Mouse (Mus musculus) central nervous system, embryonic 14 days (tissue): Measurements from ENCODE around the gene Gimap3. TPM values are rescaled to one million over a fixed set of nuclear protein-coding genes. Genes with fewer than 3 reads are reported as not detected.

Experiments
- polyA plus RNA-seq: library from polyadenylated mRNA; depleted of rRNA; stranded (reverse); fragments of >200 nt; gene quantifications from 2 replicates; pipeline ENCODE4 v1.2.3, GENCODE M21; 2012; rRNA removed

Gimap3 gene
- polyA plus RNA-seq: not detected in 2 replicates

GRCm38 (mm10) chr6:48770696-48771095 lies at the start of gene Gimap3:
Gene Gimap3 (minus strand): TSS chr6:48770851.

GRCm38 (mm10) chr6:48745959-48746889 lies 24.4 kb downstream of the Gimap3 start, which contains the start of gene Gimap5:
Gene Gimap5 (plus strand): TSS chr6:48746197.

DNA sequence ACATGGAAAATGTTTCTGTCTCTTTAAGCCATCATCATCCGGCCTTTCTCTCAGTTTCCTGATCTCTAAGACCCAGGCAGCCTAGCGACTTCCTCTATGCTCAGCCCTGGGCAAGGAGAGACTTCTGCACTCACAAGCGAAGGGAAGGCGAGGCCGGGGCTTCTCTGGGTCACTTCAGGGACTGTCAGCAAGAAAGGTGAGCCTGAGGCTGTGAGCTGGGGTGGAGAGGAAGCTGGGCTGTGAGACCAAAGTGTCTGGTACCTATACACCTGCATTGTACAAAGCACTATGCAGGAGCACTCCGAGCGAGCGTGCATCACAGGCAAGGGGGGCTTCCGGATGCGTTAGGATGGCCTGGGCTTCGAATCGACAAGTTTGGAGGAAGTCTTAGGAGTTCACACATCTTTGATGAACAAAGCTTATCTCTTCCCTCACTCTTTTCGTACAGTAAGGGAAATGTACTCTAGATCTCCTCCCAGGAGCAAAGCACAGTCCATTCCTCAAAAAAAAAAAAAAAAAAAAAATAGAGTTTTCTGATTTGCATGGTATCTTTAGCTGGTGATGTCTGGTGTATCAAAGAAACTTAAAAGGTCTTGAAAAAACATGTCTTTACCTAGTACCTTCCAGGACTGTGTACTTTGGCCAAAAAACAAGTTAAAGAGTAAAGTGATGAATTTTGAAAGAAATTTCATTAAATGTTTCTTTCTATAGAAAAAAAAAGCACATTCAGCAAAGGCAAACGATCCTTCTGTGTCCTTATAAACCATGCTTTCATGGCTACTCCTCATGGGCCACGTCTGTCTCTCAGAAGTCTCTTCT lies 31.5 kb downstream of the Gimap3 start, which contains the start of gene Gimap1:
TSS of gene Gimap1 (plus strand) at position 94 of the 819 bp plus-strand sequence.

DNA sequence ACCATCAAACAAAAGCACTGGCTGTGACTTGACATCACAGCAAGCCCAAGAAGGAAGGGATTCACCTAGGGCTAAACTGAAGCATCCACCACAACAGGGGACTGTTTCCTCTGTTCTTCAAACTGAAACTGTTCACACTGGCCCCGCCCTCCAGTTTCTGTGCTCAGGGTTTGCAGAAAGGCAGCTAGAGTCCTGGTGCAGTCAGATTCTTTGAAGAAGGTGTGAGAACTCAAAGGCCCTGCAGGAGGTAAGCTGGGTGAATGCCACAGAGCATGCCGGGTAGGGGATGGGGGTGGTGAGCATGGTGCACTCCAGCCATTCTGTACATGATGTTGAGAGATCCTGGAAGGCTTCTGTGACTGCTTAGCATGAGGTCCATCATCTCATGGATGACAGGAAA lies 52.2 kb downstream of the Gimap3 start, which contains the start of the genes Gm28053 and Gimap7:
TSS of gene Gm28053 (plus strand) at position 153 of the 400 bp plus-strand sequence.
TSS of gene Gimap7 (plus strand) at position 167 of the 400 bp plus-strand sequence.

Other genes with a start within 250 kb of the Gimap3 start
- gene Atp6v0e2, start 233.2 kb downstream of the Gimap3 start, polyA plus RNA-seq: 145 and 151 TPM in 2 replicates
- 27.3 and 30.0 TPM in 2 replicates for gene Lrrc61, start 216.1 kb downstream of the Gimap3 start, polyA plus RNA-seq
- gene Rarres2, start 198.1 kb downstream of the Gimap3 start, polyA plus RNA-seq: 3.2 and 5.9 TPM in 2 replicates
- gene Gm45021, start 181.2 kb downstream of the Gimap3 start, polyA plus RNA-seq: not detected in 2 replicates
- 49.5 and 49.9 TPM in 2 replicates for gene Repin1, start 177.0 kb downstream of the Gimap3 start, polyA plus RNA-seq
- not detected in 2 replicates for gene Gm44965, start 176.9 kb downstream of the Gimap3 start, polyA plus RNA-seq
- 10.0 and 11.0 TPM in 2 replicates for gene Zfp775, start 168.8 kb downstream of the Gimap3 start, polyA plus RNA-seq
- 8.2 and 8.7 TPM in 2 replicates for gene AI854703, start 144.1 kb downstream of the Gimap3 start, polyA plus RNA-seq
- gene Gimap8, start 123.6 kb downstream of the Gimap3 start, polyA plus RNA-seq: 1.4 and 1.6 TPM in 2 replicates
- gene Gimap9, start 94.7 kb downstream of the Gimap3 start, polyA plus RNA-seq: 1.7 and 3.9 TPM in 2 replicates
- 1.7 and 3.1 TPM in 2 replicates for gene Gimap4, start 86.3 kb downstream of the Gimap3 start, polyA plus RNA-seq
- gene Gimap6, start 62.6 kb downstream of the Gimap3 start, polyA plus RNA-seq: 5.3 and 7.0 TPM in 2 replicates
- gene Gm28053, start 52.2 kb downstream of the Gimap3 start, polyA plus RNA-seq: 0.48 and 1.2 TPM in 2 replicates
- not detected in 2 replicates for gene Gimap7, start 52.2 kb downstream of the Gimap3 start, polyA plus RNA-seq
- 2.1 and 2.3 TPM in 2 replicates for gene Gimap1, start 31.8 kb downstream of the Gimap3 start, polyA plus RNA-seq
- 1.3 and 1.9 TPM in 2 replicates for gene Gimap5, start 24.7 kb downstream of the Gimap3 start, polyA plus RNA-seq
- gene Tmem176a, start 70.1 kb upstream of the Gimap3 start, polyA plus RNA-seq: 11.8 and 21.8 TPM in 2 replicates
- gene Tmem176b, start 70.6 kb upstream of the Gimap3 start, polyA plus RNA-seq: 92.3 and 128 TPM in 2 replicates
- gene Aoc1, start 102.0 kb upstream of the Gimap3 start, polyA plus RNA-seq: 0.04 and 0.05 TPM in 2 replicates
- gene 1600015I10Rik, start 159.0 kb upstream of the Gimap3 start, polyA plus RNA-seq: not detected in 2 replicates
- gene Doxl2, start 204.1 kb upstream of the Gimap3 start, polyA plus RNA-seq: not detected in 2 replicates
- gene Svs1, start 216.0 kb upstream of the Gimap3 start, polyA plus RNA-seq: not detected in 2 replicates